Mouse (Mus musculus) limb, embryonic 14.5 days (tissue): ENCODE measurements at regions not wholly inside any gene's neighbourhood (a gene's known extent, or its start where the extent isn't known, plus 50 kb on each side); places are given as distances from the start of the nearest gene placed in this dataset.
"Not testable (repeated sequence)": the region's sequence is repeated elsewhere in the genome, so short reads cannot be mapped to it uniquely, and the experiment has no call there.

Experiments
- ATAC-seq: fragments of 200-750 bp; cut with Nextera tagmentation; 2 replicates; pipeline ENCODE4 v1.8.0; 2017; ENCODE audit warnings: low read depth, moderate number of reproducible peaks, moderate TSS enrichment; ENCODE audit not compliant: low FRiP score
- DNase-seq: peaks from one replicate; pipeline ENCODE4 v3.0.0-alpha.2; 2015; ENCODE audit warnings: low spot score
- H3K27ac ChIP-seq: fragments of 300-500 bp; sonication (generic); replicated peaks from 2 replicates; pipeline ENCODE4 v1.5.1; 2014; ENCODE audit warnings: low read depth, mild to moderate bottlenecking, low read length, moderate library complexity, mixed read lengths
- H3K27me3 ChIP-seq: fragments of 300-500 bp; sonication (generic); 2 replicates; pipeline ENCODE4 v1.6.1; 2014; ENCODE audit warnings: low read length, mixed read lengths; ENCODE audit not compliant: control insufficient read depth, insufficient read depth
- H3K36me3 ChIP-seq: fragments of 300-500 bp; sonication (generic); 2 replicates; pipeline ENCODE4 v1.6.1; 2014; ENCODE audit warnings: mild to moderate bottlenecking, low read length, moderate library complexity, mixed read lengths; ENCODE audit not compliant: control insufficient read depth, insufficient read depth
- H3K4me1 ChIP-seq: fragments of 300-500 bp; sonication (generic); 2 replicates; pipeline ENCODE4 v1.6.1; 2014; ENCODE audit warnings: antibody characterized with exemption, low read length, mixed read lengths; ENCODE audit not compliant: control insufficient read depth, insufficient read depth
- H3K4me2 ChIP-seq: fragments of 300-500 bp; sonication (generic); replicated peaks from 2 replicates; pipeline ENCODE4 v1.6.1; 2014; ENCODE audit warnings: low read depth, mild to moderate bottlenecking, low read length, moderate library complexity; ENCODE audit not compliant: severe bottlenecking
- H3K4me3 ChIP-seq: fragments of 300-500 bp; sonication (generic); replicated peaks from 2 replicates; pipeline ENCODE4 v1.5.1; 2014; ENCODE audit warnings: low read length
- H3K9ac ChIP-seq: fragments of 300-500 bp; sonication (generic); 2 replicates; pipeline ENCODE4 v1.6.1; 2014; ENCODE audit warnings: mild to moderate bottlenecking, low read depth, low read length, moderate library complexity; ENCODE audit not compliant: severe bottlenecking
- H3K9me3 ChIP-seq: fragments of 300-500 bp; sonication (generic); 2 replicates; pipeline ENCODE4 v1.6.1; 2016; ENCODE audit warnings: low read length; ENCODE audit not compliant: control insufficient read depth
- POLR2A ChIP-seq: fragments of 200-500 bp; IDR thresholded peaks from 2 replicates; pipeline ENCODE4 v1.8.0; 2012; ENCODE audit warnings: inconsistent platforms, mild to moderate bottlenecking, moderate library complexity, borderline replicate concordance; ENCODE audit not compliant: insufficient read depth, insufficient read length; ENCODE audit errors: extremely low read depth
- WGBS: fragments of 180-500 bp; shearing (Covaris S2); extraction: QIAGEN DNeasy Blood & Tissue Kit; methylation state at CpG from one replicate; pipeline ENCODE4 v1.1.7; 2014; 5-methylcytosine and 5-hydroxymethylcytosine counted together

DNA sequence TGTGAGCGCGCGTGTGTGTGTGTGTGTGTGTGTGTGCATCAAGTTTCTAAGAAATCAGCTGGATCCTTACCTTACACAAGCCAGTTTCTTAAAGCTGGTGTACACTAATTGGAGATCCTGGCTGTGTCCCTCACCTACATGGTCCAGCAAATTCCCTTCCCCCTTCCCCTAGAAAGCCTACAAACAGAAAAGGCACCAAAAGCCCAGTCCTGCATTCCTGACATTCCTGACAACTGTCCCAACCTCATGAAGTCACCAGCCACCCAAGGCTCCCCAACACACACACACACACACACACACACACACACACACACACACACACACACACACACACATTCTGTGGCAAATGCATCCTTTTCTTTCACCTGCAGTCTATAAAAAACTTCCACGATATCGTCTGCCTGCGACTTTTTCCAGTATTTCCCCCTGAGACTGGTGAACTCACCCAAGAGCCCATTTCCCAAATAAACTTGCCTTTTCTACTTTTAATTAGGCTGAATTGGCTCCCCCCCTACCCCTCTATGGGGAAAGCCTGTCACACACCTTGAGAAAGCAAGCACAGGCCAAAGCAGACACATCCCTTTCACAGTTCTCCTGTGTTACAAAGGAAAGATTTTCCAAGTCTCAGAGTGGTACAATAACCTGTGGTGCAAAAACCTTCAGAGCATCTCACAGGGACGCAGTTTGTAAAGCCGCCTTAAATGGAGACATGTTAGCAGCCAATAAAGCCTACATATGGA, 139.9 kb upstream of the Trim24 start:
- no peak for TF ChIP-seq POLR2A
- DNase-seq, result peak; percentile 45
- Histone ChIP-seq H3K9me3 (no peaks in the 10 kb centered on the region), H3K4me3 (no peak overlapping the region), H3K36me3 (no peaks in the 10 kb centered on the region), H3K9ac (no peak overlapping the region), H3K27ac (no peak overlapping the region), H3K4me2 (0 out of 2 replicates have a peak overlapping the region, but pooled peaks have one; percentile 6), H3K27me3 (no peaks in the 10 kb centered on the region), H3K4me1 (peaks cover 5% of the 10 kb centered on the region)
- ATAC-seq, result peak; percentile 58; the same call in 1 of the 2 replicates
- WGBS, result 35% methylated on average over 8 of the region's 8 CpGs

GRCm38 (mm10) chr6:37732385-37732784, 138.2 kb upstream of the Trim24 start:
- Histone ChIP-seq H3K9me3 (no peaks in the 10 kb centered on the region), H3K4me3 (no peak overlapping the region), H3K36me3 (no peaks in the 10 kb centered on the region), H3K4me2 (no peak overlapping the region), H3K4me1 (peaks cover 5% of the 10 kb centered on the region), H3K27ac (no peak overlapping the region), H3K9ac (no peak overlapping the region), H3K27me3 (no peaks in the 10 kb centered on the region)
- DNase-seq (peak; percentile 77), ATAC-seq (peak; percentile 45; the same call in 1 of the 2 replicates)
- TF ChIP-seq POLR2A, result no peak
- 40% methylated on average over 10 of the region's 10 CpGs for WGBS

- Histone ChIP-seq H3K9me3 (no peaks in the 10 kb centered on the region), H3K36me3 (no peaks in the 10 kb centered on the region), H3K27me3 (no peaks in the 10 kb centered on the region), H3K4me1 (peaks cover 5% of the 10 kb centered on the region), H3K4me3 (no peak overlapping the region), H3K27ac (no peak overlapping the region), H3K9ac (no peak overlapping the region), H3K4me2 (no peak overlapping the region)
- TF ChIP-seq POLR2A, result no peak
- ATAC-seq, result no peak
- 79% methylated on average over 4 of the region's 4 CpGs for WGBS
- DNase-seq, result no peak
These were observed 135.2 kb upstream of the Trim24 start for GRCm38 (mm10) chr6:37735288-37735961.

- TF ChIP-seq POLR2A, result no peak
These were observed 134.7 kb upstream of the Trim24 start for GRCm38 (mm10) chr6:37735962-37736297.

DNA sequence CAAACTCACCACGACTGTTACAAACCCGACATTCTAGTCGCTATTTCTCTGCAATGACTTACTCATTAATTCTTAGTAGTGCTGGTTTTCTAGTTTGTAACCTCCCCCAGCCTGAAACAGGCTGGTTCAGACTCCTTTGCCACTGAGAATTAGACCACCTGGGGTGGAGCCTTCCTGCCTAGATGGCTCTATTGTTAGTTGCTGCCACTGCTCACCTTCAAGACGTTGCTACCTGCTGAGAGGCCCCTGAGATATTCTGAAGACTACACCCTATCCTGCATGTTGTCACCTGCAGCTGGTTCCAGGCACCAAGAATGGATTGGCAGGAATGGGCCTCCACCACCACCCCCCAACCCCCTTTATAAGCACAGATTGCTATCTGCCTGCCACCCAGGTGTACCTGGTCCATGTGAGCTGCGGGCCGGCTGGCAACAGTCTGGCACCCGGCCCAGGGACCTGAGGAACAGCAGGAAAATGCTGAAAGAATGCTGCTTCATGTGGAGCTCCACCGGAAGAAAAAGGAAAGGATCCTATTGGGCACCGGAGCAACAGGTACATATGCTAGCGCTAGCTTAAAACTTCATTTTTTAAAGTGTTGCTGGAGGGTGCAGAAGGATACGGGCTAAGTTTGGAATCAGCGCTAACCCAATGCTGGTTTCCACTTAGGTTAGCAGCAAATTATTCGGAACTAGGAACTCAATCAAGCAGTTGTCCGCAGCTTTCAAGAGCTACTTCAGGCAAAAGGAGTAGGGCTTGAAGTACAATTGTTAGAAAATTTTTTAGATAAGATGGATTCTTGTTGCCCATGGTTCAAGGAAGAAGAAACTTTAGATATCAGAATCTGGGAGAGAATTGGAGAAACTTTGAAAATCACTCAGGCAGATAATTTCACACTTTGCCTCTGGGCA, 129.4 kb upstream of the Trim24 start:
- Histone ChIP-seq H3K4me3 (no peak overlapping the region), H3K9me3 (no peaks in the 10 kb centered on the region), H3K4me2 (no peak overlapping the region), H3K9ac (no peak overlapping the region), H3K27me3 (no peaks in the 10 kb centered on the region), H3K4me1 (no peaks in the 10 kb centered on the region), H3K27ac (no peak overlapping the region), H3K36me3 (no peaks in the 10 kb centered on the region)
- 74% methylated on average over 14 of the region's 14 CpGs for WGBS
- DNase-seq (no peak), ATAC-seq (no peak)
- TF ChIP-seq POLR2A, result no peak

More at GRCm38 (mm10) chr6:37735962-37736297, 134.7 kb upstream of the Trim24 start:
- no peak overlapping the region for H3K9ac ChIP-seq
- ATAC-seq, result no peak
- H3K4me1 ChIP-seq, result peaks cover 2% of the 10 kb centered on the region
- no peak overlapping the region for H3K4me3 ChIP-seq
- no peak overlapping the region for H3K27ac ChIP-seq
- H3K9me3 ChIP-seq, result no peaks in the 10 kb centered on the region
- 92% methylated on average over 4 of the region's 4 CpGs for WGBS
- no peaks in the 10 kb centered on the region for H3K36me3 ChIP-seq
- no peak overlapping the region for H3K4me2 ChIP-seq
- H3K27me3 ChIP-seq, result no peaks in the 10 kb centered on the region
- DNase-seq, result no peak

DNA sequence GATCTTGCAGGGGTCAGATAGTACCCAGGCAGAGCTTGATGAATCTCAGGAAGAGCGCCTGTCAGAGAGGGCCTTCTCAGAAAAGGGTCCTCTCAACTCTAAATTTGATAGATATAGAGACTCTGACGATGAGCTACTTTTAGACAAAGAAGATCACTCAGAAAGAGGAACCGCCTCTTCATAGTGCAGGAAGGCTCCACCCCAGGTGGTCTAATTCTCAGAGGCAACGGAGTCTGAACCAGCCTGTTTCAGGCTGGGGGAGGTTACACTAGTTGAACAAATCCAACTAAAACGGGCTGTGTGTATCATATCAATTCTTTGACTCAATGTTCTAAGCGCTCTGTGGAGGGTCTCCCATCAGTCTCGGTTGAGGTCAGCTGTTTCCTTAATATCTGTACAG, 128.7 kb upstream of the Trim24 start:
- not testable (repeated sequence) for ATAC-seq, H3K36me3 ChIP-seq, H3K9me3 ChIP-seq, H3K4me1 ChIP-seq, H3K4me3 ChIP-seq, H3K9ac ChIP-seq, H3K27ac ChIP-seq, DNase-seq, H3K27me3 ChIP-seq, H3K4me2 ChIP-seq
- 75% methylated on average over 7 of the region's 7 CpGs for WGBS
